Mouse (Mus musculus): ENCODE results near the gene Tbc1d1.
"Not testable (repeated sequence)": the region's sequence is repeated elsewhere in the genome, so short reads cannot be mapped to it uniquely, and the experiment has no call there.

Tbc1d1 gene

DNA sequence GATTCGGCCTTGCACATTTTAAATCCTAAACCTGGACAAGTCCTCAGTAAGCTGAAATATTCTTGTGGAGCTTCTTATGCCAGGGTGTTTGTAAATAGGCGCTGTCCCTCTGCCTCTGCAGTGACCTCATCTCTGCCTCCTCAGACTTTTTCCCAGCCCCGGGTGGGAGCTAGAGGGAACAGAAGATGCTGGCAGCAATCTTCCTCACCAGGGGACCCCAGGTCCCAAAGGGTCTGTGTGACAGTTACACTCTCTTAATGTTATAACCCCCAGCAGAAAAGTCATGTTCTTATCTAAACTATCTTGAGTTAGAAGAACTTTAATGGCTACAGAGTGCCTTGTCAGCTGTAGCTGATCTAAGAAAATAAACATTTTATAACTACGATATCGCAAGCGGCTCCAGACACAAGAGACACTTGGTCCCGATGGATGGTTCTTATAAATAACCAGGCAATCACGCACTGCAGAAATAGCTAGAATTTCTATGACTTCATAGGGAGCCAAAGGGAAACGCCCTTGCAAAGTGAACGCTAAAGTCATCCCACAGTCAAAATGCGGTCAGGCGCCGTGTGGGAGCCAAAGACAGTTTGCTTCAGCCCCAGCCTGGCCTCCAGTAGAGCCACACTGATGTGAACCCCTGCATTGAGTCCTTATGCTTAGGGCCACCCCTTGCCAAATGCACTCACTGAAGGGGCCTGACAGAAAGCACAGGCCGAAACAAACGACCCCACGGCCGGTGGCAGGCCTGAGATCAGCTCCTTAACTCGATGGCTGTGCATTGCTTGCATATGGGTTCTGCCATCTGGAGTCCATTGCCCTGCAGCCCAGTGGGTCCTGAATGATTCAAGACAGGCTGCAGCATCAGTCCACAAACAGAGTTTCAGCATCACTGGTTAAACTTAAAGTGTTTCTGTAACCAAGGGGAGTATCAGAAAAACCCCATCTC lies 202.8 kb downstream of the Tbc1d1 start:
- no peak for DNase-seq (ENCODE audit: low spot score)

DNA sequence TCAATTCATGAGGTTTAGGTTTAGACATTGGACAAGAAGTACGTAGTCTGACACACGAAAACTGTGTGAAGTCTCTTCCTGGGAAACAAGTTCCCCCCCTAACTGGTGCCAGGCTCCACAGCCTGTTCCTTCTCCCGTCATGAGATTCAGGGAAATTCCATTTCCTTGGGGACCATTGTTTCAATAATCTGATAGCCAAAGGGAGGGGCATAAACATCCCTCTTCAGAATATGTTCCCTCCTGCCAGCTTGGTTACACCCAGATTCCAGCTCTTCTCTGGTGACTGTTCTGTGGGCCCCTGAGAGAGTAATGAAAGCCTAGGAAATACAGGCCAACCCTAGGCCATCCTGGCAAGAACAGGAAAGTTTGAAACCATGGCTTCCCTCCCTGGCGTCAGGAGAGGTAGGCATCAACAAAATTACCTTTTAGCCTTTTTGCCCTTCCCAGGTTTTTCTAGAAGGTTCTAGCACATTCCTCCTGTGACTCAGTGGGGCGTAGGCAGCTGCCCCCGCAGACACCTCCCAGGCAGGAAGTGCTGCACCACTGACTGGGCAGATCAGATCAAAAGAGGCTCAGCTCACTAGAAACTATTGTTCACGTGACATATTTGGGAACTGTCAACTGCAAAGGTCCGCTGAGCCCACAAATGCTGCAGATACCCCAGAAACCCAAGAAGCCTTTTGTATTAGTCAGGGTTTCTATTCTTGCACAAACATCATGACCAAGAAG lies 204.2 kb downstream of the Tbc1d1 start:
- no peak for DNase-seq (ENCODE audit: low spot score)

DNA sequence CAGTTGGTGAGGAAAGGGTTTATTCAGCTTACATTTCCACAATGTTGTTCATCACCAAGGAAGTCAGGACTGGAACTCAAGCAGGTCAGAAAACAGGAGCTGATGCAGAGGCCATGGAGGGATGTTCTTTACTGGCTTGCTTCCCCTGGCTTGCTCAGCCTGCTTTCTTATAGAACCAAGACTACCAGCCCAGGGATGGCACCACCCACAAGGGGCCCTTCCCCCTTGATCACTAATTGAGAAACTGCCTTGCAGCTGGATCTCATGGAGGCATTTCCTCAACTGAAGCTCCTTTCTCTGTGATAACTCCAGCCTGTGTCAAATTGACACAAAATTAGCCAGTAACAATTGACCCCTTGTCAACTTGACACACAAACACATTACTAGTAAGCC lies 204.8 kb downstream of the Tbc1d1 start:
- not testable (repeated sequence) for DNase-seq (ENCODE audit: low spot score)

DNA sequence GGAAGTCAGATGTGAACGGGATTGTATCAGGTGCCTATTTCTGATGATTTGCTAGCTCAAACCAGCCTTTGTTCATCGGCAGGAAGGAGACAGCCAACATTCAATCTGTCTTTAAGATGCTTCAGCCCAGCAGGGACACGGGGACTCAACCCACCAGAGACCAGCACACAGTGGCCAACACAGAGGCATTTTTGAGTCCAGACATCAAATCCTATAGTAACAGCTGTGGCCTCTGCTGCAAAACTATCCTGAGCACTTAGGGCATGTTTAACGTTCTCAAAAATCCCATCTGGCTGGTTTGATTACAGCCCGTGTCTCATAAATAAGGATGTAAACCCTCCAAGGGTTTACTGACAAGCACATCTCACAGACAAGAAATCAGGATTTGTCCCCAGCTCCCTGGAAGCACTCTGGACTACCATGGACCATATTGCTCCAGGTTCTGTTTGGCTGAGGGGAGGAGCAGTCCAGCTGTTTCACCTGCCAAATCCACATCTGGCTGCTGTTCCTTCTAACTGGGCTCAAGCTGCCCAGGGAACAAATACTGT lies 207.8 kb downstream of the Tbc1d1 start:
- DNase-seq (ENCODE audit: low spot score): no peak

DNA sequence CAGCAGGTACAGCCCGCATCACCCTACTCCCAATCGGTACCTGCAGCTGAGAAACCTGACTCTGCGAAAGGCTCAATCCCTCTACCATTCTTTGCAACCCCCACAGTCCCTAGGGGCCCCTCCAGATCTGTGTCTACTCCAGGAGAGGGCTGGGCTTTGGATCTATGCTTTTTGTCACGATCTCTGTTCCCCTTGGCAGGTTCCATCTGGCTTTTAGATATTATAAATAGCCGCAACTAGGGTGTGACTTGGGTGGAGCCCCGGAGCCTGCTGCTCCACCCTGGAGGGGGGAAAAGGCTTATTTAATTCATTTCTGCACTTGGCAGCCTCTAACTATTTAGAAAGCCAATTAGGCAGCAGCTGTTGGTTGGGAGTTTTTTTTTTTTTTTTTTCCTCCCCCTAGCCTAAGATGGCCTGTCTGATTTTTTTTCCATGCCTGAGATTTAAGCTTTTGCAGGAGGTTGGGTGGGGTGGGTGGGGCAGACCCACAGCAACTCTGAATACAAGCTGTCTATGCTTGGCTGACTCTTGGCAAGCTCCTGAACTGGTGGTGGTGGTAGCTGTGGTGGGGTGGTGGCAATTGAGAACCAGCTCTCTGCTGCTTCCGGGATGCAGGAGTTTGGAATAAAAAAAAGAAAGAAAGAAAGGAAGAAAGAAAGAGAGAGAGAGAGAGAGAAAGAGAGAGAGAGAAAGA lies 208.5 kb downstream of the Tbc1d1 start:
- DNase-seq (ENCODE audit: low spot score): no peak

DNA sequence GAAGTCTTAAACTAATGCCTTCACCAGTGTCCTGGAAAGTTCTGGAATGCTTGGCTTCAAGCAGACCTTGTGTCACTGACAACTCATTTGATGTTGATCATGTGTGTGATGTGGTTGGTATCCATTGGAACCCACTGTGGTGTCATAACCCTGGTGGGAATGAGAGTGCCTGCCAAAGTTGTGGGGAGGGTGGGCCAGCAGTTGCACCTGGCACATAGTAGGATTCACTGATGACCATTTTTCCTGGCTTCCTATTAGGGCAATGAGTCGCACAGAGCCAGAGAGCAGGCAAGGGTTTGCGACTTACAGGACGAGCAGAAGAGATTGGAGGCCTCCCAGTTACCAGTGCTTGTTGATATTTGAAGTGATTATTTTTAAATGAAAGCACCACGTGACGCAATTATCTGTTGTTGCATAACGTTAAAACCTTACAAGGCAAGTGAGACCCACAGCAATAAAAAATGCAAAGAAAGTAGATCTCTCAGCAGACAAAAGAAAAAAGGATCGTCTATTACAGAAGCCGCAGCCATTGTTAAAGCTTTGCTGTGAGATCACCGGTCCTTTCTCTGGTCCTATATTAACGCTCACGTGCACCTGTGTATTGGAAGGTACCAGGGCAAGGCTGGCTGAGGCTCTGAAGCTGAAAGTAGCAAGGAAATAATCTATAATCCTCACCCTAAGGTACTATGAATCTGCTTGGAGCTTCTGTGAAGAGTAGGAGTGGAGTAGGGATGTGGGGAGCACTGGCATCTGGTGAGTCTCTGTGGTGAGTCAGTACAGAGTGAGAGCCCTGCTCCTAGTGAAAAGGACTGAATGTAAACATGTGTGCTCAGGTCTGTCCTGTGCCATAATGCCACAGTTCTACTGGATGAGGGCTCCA lies 209.3 kb downstream of the Tbc1d1 start:
- no peak for DNase-seq (ENCODE audit: low spot score)

DNA sequence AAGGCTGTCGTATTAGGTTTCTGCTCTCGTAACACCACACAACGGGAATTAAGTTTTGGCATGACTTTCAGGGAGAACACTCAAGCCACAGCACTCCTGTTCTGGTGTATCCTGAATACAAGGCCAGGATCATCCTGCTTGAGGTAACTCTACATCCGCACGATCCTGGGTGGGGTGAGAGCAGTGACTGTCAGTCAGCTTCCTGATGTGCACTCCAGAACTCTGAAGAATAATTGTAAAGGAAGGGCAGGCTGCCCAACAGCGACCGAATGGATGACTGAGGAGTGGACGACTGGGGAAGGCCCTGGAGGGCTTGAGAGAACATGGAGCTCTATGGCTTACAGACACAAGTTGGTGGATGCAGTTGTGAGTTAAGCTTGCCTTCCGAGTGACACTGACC lies 210.0 kb downstream of the Tbc1d1 start:
- no peak for DNase-seq (ENCODE audit: low spot score)

DNA sequence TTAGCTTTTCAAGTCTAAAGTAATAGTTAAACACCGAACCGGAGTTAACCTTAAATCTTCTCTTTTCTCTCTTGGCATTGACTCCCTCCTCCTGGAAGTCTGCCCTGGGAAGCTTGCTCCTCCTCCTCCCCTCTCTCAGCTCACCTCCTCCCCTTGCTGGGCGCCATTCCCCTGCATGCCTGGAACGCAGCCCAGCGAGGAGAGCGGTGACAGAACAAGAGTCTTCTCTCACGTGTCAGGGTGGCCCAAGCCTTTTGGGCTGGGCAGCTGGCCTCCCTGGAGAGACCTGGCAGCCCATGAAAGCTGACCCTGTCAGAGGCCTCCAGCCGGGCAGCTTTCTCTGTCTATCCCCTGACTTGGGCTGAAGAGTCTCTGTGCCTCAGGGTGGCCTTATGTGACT lies 211.3 kb downstream of the Tbc1d1 start:
- DNase-seq (ENCODE audit: low spot score): no peak

DNA sequence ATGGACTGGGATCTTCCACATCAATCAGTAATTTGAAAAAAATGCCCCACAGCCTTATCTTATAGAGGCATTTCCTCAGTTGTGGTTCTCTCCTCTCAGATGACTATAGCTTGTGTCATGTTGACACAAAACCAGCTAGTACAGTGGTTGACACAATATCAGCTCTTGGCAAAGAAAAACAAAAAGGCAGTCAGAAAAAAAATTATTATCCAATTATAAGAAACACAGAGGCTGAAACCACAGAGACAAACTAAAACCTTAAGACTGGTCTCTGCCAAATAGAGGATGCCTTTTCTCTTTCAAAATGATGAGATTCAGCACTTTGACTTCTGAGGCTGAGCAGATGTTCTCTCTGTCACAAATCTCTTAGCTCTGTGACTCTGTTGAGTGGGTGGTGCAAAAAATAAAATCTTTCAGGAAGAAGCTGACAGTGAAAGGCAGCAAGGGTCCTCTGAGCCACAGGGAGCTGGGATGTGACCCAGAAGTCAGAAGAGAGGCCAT lies 215.3 kb downstream of the Tbc1d1 start:
- DNase-seq (ENCODE audit: low spot score): no peak

DNA sequence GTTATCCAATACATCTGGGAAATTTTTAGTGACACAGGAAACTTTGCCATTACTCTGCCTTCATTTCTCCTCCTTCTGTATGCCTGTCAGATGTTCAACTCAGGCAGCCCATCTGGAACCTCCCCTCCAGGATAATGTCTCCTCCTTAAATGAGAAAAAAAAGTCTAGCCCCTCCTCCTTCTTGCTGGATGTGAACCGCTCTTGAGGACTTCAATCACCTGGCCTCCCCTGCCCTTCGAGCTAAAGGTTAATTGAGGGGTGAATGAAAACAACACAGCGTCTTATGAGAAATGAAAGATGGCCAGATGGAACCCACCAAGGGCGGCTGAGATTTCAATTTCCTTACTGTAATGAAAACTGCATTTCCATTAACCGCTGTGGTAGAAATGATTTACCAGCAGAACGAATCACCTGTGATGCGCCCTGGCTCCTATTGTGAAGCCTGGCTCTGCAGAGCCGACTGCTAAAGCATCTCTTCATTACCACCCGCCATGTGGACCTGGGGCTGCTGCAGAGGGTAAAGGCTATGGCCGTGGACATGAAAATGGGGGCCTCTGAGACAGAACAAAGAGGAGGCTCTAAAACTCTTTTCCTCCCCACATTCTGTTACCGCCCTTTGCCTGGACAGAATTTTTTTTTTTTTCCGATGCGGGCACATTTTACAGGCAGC lies 216.3 kb downstream of the Tbc1d1 start:
- no peak for DNase-seq (ENCODE audit: low spot score)

DNA sequence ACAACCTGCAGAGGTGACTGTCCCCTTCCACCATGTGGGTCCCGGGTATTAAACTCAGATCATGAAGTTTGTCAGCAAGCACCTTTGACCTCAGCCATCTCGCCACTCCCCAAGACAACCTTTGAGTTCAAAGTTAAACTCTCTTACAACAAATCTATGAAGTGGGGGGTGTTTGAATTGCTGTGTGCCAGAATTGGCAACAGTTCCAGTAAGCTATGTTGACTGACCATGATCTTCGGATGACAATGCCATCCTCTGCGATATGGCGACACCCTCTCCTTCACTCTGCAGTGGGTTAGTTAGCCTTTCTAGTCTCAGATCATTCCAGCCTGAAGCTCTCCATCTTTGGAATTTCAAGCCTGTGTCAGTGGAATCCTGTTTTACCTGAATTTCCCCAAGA lies 217.6 kb downstream of the Tbc1d1 start:
- peak; percentile 49 for DNase-seq (ENCODE audit: low spot score)

DNA sequence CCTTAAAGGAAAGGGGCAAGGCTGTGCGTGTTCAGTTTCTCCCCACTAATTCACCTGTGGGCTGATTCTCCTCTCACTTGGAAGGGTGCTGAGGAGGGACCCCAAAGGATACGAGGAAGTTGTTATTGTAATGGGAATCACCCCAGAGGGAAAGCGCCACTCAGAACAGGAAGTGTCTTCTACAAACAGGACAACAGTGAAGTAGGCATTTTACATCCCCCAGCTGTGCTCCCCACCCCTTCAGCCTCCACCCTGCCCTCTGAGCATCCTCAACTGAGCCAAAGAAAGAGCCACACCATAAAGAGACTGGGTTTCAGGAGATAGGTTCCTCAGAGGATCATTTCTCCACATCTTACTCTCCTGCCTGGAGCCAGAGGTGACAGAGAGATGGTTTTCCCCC lies 219.7 kb downstream of the Tbc1d1 start:
- no peak for DNase-seq (ENCODE audit: low spot score)

DNA sequence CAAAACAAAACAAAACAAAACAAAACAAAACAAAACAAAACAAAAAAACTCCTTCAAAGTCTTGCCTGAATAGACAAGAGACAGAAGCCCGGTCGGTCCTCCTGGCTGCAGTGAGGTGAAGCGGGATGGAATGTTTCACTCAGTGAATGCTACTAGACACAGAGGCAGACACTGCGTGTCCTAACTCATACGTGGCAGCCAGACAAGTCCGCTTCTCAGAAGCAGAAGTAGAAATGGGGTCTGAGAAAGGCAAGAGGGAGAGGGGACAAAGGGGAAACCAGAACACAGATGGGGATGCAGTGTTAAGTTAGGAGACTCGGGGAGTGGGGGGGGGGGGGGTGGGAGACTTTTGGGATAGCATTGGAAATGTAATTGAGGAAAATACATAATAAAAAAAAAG lies 220.4 kb downstream of the Tbc1d1 start:
- no peak for DNase-seq (ENCODE audit: low spot score)

DNA sequence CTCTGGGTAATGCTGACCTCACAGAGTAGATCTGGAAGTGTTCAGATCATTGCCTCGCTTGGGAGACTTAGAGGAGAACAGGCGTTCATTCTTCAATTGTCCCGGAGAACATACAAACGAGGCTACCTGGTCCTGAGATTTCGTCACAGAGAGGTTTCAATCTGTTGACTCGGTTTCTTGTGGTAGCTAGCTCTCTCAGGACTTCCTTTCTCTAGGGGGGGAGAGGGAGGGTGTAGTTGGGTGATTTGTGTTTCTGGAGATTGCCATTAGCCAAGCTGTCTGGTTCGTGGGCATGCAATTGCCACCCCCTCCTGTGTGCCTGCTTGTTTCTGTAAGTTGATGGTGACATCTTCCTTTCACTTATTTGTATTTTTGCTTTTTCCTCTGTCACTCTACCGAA lies 221.6 kb downstream of the Tbc1d1 start:
- no peak for DNase-seq (ENCODE audit: low spot score)

DNA sequence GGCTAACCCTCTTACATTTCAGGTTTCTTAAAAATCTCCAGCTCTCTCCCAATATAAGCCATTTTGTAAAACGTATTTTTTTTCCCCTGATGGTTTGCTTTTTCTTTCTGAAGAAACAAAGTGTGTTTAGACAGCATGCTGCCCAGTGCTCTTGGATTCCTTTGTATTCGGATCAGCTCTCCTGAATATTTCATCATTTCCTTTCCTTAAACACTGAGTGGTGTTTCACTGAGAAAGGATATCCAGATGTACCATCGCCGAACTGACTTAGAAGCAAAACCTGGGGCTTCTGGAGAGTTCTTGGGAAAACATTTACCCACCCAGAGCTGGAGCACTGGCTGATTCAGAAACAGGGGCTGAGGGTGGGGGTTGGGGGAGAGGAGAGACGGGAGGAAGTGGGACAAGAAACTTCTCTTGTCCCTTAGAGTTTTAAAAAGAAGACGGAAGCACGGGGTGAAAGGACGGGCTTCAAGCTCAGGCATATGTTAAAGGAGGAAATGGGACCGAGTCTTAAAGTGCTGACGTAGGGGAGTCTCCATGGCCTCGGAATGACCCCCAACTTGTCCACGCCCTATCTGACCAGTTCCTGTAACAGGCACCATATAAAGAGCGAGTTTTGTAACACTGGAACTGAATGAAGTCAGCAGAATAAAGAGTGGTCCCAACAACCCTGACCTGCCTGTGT lies 222.6 kb downstream of the Tbc1d1 start:
- peak; percentile 41 for DNase-seq (ENCODE audit: low spot score)

DNA sequence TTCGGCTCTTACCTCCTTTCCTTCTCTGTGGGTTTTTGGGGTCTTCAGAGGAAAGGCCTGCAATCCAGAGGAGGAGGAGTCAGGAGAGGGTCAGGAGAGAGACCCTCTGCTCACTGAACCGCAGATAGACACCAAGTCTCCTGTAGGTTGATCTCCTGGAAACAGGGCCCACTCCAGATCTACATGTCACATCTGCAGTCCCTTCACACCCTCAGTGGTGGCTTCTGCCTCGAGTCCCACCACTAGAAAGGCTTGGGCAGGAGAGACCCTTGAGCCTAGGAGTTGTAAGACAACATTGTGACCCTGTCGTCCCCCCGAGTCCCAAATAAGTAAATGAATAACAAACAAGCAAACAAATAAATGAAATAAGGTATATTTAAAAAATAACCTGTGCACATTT lies 223.7 kb downstream of the Tbc1d1 start:
- DNase-seq (ENCODE audit: low spot score): no peak

DNA sequence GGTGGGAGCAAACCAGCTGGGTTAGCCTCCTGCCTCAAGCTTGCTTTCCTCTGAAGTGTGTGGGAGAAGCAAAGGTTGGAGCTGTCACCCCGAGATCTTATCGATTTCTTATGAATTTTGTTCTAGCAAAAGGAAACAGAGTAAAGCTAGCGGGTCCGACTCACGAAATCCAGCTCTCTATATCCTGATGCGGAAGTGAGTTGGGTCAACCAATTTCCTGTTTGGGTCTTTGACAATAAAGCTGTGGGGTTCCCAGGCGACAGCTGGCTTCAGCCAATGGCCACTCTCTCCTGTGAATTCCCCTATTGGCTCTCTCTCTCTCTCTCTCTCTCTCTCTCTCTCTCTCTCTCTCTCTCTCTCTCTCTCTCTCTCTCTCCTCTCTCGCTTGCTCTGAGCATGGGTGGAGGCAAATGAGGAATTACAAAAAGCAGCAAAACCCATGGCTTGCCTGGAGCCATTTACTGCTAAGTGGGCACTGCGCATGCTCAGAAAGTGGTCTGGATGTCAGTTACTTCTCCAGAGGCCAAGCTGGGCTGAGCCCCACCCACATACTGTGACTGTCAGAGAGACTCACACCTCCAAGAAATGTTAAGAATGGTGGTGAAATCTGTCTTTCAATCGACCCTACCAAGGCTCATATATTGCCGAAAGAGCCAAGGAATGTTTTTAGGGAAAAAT lies 224.7 kb downstream of the Tbc1d1 start:
- DNase-seq (ENCODE audit: low spot score): no peak

DNA sequence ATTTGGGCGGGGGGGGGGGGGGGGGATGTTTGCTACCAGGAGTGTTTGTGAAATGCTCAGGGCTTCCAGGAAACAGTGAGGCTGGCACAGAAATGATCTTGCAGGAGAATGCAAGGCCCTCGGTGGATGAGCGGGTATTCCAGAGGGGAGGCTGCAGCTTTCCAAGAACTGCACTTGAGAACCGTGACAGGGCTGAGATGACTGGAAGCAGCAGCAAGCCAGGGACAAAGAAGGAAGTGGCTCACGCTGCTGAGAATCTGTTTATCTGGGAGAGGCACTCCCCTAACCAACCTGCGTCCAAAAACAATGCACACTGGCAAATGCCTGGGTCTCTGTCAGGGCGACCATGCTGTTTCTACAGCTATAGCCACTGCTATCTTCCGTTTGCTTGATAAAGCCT lies 225.4 kb downstream of the Tbc1d1 start:
- no peak for DNase-seq (ENCODE audit: low spot score)

DNA sequence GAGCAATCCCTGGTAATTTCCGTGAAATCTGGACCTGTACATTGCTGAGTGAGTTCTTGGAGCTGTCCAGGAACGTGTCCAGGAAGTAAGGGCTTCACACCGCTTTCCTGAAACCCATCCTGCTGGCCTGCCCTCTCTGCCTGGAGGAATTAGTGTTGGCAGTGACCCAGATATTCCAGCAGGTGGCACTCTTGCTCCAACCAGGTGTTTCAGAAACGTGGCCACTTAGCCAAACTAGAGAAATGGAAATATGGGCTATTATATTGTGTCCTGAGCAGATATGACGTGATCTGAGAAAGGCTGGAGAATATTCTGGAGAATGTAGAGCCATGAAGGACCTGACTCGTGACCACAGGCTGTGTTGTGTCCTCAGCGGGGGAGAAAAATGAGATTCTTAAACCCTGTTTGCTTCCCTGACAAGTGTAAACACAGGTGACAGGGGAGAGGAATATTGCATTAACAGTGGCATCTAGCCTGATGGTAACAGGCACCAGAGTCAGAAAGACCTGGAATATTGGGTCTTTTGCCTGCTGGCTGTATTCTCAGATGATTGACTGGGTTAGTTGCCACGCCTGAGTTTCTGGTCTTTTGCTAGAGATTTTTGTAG lies 226.4 kb downstream of the Tbc1d1 start:
- DNase-seq (ENCODE audit: low spot score): peak; percentile 79

All from yolk sac, embryonic 10.5 days (tissue).